Mouse (Mus musculus) thymus, postnatal 4 days (tissue): ENCODE results near the gene Spdye4a.

Experiments used
- DNase-seq: peaks from one replicate; pipeline ENCODE4 v3.0.0; 2021

Spdye4a gene

DNA sequence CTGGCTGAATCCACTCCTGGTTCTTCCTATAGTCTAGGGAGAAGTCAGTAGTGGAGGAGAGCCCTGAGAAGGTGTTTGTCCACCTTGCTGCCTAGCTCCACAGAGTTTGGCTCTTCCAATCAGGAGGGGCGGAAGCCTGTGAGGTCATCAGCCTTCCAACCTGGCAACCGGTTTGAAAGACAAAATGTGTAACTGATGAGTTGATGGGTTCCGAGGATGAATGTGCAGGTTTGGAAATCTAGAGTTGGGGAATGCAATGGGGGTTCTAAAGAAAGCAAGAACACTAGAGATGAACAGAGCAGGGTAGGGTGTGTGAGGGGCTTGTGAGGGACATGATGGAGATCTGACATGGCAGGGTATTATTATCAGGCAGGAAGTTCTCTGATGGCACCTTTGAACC lies at the start of gene Spdye4a:
Spdye4a (minus strand) TSS at position 101 of the 400 bp plus-strand sequence.
- DNase-seq = no peak

DNA sequence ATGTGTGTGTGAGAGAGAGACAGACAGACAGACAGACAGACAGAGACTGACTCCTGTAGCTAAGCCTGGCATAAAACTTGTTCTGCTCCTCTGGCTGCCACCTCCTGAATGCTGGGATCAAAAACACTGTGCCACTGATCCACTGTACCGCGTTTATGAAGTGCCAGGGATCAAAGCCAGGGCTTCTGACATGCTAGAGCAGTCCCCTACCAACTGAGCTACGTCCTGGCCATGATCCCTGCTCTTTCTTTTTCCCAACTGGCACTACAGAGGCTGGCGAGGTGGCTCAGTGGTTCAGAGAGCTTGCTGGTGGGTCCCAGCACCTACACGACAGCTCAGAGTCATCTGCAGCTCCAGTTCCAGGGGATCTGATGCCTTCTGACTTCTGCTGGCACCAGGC lies 49.1 kb upstream of the Spdye4a start:
- no peak for DNase-seq

DNA sequence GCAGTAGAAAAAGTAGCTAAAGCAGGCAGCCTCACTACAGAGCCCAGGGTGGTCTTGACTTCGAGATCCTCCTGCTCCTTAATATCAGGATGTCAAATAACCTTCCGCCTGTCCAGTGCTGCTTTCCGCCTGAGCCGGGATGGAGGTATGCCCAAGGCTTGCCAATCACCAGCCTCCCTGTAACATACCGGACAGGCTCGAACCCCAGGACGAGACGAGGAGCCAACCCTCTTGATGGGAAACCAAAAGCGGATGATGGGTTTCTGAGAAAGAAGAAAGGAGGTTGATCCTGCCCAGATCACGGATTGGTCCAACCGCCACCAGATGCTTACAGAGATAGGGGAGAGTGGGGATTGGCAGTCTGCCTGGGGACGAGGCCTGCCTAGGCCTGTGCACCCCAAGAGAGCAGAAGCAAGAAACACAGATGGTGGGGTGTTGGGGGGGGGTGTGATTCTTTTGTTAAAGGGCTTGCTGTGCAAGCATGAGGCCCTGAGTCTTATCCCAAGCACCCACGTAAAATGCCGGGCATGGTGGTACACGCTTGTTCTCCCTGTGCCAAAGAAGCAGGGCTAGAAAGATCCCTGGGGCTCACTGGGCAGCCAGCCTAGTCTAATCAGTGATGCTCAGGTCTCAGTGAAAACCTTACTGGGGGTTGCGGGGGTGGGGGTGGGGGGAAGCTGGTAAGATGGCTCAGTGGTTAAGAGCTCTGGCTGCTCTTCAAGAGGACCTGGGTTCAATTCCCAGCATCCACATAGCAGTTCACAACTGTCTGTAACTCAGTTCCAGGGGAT lies 46.0 kb upstream of the Spdye4a start:
- DNase-seq = no peak

DNA sequence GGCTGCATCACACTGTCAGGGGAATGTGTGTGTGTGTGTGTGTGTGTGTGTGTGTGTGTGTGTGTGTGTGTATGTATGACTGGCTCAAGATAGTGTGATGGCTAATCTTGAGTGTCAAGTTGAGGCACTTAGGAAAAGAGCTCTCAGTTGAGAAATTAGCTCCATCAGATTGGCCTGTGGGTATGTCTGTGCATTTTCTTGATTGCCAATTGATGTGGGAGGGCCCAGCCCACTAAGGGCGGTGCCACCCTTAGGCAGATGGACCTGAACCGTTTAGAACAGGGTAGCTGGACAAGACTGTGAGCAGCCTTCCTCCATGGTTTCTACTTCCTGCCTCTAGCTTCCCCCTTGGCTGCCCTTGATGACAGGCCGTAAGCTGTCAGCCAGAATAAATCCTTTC lies 45.4 kb upstream of the Spdye4a start:
- DNase-seq = no peak

DNA sequence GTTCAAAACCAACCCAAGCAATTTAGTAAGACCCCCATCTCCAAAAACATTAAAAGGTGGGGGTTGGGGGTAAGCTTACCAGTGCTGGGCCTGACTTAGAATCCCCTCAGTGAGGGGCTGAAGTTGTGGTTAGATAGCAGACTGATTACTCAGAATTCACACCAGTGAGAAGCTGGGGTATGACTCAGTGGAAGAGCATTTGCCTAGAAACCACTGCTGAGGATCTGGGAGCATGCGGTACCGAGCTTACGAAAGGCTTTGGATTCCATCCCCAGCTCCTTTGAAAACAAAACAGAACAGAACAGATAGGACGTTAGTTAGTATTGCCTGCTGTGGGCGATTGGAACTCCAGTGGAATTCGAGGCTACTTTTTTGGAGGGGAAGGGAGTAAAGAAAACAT lies 45.0 kb upstream of the Spdye4a start:
- DNase-seq = no peak

DNA sequence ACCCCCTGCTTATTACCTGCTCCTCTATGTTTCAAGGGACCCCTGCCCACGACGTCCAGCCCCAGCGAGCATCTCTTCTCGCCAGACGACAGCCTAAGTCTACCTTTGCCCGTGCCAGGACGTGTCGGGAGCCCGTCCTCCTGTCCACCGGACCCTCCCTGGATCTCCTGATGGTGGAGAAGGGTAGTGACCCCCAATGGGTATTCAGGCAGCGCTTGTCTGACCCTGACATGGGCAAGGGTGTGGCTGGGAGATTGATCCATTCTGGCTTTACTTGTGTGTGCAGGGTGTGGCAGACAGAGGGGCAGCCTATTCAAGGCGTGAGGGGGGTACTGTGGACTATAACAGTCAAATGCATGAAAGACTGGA lies 43.4 kb upstream of the Spdye4a start:
- DNase-seq = no peak

DNA sequence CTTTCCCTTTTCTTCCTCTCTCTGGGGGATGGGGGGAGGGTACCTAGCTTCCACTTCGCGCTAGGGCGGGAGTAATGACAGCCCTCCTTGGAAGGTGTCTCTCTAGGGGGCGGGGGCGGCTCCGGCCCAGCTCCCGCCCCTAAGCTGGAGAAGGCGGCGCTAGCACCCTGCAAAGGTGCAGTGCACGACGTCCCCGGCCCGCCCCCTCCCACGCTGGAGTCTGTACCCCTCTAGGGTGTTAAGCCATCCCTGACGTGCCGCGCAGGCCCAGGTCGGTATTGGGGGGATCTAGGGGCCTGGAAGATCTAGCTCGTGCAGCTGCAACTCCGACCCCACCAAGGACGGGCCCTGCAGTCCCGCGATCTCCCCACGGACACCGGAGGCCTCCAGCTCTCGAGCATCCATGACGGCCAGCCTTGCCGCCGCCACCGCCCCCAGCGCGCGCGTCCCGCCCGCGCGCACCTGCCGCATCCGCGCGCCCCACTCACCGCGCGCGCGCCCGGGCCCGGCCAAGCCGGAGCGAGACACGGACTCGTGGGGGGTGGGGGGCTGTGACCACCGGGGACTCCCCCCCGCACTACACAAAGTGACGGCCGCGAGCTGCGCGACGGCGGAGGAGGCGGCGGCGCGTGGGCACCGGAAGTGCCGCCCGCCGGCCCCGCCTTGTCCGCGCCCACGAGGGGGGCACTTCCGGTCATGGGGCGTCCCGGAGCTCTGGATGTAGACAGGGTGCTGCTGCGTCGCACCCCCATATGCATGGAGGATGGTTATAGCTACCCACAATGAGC lies 42.9 kb upstream of the Spdye4a start, which contains the start of gene Zfp316:
Zfp316 (minus strand) TSS at position 660 of the 788 bp plus-strand sequence.
- peak; percentile 67 for DNase-seq

DNA sequence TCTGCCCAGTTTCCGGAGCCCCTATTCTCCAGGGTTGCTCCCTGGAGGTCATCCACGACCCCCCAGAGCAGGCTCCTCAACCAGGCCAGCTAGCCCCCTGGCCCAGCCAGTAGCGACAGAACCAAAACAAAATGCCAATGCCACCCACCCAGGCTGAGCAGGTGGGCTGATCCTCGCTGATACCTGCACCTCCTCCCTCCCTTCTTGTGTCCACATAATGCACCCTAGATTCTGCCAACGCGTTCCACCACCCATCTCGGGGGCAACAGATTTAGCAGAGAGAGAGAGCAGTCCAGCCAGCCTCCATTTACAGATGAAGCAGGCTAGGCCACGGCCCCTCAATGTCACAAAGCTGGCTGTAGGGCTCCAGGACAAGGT lies 42.3 kb upstream of the Spdye4a start:
- DNase-seq = no peak

DNA sequence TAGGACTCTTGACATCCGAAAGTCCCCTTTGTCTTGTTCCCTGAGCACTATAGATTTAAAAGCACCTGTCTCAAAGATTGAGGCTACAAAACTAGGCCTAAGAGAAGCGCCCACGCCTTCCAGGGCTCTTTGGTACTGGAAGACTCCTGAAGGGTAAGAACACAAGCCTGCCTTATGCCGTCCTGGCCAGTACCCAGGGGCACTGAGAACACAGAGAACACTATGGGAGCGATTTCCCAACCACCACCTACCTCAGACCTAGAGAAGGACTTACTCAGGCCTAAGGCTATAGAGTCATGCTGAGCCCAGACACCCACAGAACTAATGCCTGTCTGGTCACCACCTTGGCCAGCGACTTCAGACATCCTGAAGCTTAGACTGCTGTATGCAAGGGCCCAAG lies 40.1 kb upstream of the Spdye4a start:
- no peak for DNase-seq

DNA sequence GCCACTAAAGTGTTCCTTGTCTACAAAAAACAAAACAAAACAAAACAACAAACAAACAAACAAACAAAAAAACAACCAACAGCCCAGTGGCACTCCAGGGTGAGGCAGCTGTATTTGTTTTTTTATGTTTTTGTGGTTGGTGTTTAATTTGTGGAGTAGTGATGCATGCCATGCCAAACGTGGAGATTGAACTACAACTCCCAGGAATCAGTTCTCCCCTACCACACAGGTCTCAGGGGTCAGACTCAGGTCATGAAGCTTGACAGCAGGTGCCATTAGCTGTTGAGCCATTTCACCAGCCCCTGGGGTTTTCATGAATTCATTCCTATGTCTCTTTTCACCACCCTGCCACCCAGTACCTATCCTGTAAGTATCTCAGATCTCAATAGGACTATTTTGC lies 38.7 kb upstream of the Spdye4a start:
- no peak for DNase-seq

DNA sequence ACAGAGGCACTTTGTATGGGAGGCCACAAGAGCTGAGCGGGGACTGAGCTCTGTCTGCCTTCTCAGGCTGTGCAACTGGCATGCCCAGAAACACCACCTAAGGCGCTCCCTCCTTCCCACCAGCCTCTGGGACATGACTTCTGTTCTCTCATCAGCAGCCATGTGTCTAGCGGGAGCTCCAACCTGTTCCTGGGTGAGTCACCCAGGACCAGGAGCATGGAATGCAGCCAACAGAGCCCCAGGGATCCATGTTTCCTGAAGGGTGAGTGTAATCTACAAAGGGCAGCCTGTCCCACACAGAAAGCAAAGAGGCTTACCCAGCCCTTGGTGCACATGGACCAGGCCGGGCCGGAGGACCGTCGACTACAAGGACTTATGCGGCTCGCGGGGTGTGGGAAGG lies 38.0 kb upstream of the Spdye4a start:
- no peak for DNase-seq

DNA sequence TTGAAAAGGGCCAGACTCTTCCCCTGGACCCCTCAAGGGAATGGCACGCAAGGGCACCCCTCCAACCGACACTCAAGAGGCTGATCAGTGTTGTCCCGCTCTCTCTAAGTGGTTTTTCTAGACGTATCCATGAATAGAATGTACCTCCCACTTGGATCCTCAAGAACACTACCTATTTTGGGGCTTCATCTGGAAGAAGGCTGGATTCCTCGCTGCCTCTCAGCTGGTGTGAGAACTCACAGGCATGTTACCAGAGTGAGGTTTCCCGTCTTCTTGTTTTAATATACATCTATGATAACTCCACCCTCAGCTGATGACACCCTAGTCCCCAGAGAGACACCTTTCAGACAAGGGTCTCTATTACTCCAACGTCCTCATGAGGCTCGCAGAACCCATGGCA lies 34.9 kb upstream of the Spdye4a start:
- no peak for DNase-seq

DNA sequence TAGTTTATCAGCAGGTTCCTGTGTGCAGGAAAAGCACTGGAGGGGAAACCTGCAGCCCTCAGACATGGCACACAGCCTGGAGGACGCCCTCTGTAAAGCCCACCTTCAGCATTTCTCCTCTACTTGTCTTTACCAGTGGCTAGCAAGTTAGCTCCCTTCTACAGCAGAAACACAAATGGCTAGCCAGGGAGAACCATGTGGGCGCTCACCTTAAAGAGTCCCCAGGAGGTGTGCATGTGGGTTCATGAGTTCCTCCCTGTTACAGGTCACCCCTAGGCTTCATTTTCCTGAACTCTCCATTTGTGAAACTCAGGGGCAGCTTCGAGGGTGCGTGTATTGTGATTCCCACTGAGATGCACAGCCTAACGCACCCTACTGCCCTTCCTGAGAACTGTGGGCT lies 29.1 kb upstream of the Spdye4a start:
- no peak for DNase-seq

DNA sequence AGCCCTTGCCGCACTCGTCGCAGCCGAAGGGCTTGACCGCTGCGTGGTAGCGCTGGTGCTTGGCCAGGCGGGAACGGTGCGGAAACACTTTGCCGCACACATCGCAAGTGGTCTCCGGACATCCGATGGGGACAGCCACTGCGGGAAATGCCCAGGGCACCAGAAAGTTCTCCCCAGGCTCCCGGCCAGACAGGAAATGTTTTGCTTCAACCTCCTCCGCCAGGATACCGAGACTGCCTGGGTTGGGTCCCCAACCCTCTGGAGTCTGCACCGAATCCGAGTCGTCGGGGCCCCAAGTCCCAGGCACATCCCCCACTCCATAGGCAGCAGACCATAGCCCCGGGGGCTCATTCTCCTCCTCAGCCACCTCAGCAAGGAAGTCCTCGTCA lies 28.4 kb upstream of the Spdye4a start:
- DNase-seq = no peak

DNA sequence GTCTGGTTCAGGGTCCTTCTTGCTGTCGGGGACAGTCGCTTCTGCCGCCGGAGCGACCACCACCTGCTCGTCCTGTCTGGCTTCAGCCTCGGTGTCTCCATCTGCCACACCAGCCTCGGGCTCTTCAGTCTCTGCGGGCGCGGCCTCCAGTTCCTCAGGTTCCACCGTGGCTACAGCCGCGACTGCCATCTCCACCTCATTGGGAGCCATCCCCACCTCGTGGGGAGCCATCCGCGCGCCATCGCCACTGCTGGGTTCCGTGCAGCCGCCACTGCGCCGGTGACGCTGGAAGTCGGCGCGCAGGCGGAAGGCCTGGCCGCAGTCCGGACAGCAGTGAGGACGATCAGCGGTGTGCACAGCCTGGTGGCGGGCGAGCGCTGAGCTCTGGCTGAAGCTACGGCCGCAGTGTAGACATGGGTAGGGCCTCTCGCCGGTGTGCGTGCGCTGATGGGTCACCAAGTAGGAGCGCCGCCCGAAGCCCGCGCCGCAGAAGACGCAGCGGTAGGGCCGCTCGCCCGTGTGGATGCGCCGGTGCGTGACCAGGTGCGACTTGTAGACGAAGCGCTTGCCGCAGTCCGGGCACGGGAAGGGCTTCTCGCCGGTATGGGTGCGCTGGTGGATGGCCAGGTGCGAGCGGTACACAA lies 27.9 kb upstream of the Spdye4a start:
- DNase-seq = peak; percentile 21

DNA sequence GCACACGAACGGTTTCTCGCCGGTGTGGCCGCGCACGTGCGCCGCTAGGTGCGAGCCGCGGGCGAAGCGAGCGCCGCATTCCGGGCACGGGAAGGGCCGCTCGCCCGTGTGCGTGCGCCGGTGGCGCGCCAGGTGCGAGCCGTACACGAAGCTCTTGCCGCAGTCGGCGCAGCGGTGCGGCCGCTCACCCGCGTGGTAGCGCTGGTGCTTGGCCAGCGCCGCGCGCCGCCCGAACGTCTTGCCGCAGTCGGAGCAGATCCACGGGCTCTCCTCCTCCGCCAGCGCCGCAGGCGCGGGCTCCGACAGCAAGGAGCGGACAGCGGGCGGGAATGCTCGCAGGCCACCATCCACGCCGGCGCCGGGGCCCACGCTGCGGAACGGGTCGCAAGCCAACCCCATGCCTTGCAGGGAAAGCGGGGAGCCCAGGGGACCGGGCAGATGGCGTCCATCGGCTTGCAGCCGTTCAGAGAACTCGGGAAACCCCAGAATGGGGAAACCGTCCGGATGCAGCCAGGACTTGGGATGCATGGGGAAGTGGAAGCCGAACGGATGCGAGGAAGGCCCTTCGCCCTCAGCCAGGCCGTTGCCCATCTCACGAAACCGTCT lies 27.3 kb upstream of the Spdye4a start:
- peak; percentile 13 for DNase-seq

DNA sequence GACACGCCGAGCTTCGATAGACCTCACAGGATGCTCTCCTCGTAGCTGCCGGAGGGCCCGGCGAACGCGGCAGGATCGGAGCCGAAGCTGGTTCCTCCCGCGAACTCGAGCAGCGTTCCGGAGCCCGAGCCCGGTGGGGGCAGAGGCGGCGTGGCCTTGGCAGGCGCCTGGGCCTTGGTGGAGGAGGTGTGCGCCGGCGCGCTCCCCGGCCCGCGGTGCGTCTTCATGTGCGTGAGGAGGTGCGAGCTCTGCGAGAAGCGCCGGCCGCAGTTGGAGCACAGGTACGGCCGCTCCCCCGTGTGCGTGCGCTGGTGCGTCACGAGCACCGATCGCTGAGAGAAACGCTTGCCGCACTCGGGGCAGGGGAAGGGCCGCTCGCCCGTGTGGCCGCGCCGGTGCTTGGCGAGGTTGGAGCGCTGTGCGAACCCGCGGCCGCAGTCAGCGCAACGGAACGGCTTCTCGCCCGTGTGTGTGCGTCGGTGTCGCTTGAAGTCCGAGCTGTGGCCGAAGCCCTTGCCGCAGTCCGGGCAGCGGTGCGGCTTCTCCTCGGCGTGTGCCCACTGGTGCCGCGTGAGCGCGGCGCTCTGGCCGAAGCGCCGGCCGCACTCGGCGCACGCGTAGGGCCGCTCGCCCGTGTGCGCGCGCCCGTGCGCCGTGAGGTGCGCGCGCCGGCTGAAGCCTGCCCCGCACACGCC lies 26.6 kb upstream of the Spdye4a start:
- DNase-seq = peak; percentile 37

DNA sequence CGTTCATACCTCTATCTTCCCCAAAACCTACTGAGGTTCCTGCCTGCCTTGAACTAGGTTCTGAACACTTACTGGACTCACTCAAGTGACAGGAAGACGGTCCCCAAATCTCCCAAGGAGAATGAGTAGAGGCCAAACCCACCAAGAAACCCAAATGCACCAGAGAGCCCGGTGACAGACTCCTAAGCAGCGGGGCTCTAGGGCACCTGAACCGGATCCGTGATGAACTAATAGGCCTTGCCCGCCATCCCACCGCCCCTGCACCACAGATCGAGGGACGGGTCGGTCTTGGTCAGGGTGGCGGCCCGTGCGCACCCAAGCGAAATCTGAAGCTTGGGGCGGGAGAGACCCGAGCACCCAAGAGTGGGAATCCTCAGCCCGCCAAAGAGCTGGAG lies 26.1 kb upstream of the Spdye4a start:
- no peak for DNase-seq

DNA sequence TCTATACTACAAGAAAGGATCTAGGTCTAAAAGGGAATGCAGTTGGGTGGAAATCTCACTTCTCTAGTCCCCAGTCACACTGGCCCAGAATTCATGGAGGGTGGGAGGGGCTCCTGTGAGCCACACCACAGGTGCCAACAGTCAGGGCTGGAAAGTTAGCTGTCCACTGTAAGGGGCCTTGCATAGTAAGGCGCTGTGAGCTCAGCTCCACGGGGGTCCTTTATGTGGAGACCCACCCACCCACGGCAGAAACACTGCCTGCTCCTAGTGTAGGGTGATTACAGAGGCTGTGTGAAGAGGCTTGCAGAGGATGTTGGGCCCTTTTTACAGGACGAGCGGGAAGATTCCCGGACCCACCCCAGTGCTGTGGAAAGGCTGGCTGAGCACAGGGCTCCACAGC lies 25.3 kb upstream of the Spdye4a start:
- no peak for DNase-seq

DNA sequence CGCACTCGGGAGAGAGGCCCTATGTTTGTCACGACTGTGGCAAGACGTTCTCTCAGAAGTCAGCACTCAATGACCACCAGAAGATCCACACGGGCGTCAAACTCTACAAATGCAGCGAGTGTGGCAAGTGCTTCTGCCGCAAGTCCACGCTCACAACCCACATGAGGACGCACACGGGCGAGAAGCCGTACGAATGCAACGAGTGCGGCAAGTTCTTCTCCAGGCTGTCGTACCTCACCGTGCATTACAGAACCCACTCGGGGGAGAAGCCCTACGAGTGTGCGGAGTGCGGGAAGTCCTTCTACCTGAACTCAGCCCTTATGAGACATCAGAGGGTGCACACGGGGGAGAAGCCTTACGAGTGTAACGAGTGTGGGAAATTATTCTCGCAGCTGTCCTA lies 18.2 kb upstream of the Spdye4a start:
- no peak for DNase-seq

DNA sequence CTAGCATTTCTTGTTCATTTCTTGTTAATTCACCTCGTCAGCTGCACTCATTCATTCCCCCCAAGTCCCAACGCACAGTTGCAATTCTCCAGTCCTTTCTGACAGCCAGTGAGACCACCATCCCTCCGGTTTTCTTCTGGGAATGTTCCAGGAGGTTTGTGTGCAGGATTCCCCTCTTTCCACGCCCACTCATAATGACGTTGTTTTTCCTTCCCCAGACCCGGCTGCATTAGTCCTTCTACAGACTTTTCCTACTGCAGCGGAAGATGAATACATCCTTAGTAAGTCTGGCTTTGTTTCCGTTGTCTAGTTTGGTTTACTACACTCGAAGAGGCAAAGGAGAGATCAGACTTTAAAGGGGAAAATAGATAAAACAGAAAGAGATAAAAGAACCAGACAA lies 9.3 kb upstream of the Spdye4a start:
- DNase-seq = no peak

DNA sequence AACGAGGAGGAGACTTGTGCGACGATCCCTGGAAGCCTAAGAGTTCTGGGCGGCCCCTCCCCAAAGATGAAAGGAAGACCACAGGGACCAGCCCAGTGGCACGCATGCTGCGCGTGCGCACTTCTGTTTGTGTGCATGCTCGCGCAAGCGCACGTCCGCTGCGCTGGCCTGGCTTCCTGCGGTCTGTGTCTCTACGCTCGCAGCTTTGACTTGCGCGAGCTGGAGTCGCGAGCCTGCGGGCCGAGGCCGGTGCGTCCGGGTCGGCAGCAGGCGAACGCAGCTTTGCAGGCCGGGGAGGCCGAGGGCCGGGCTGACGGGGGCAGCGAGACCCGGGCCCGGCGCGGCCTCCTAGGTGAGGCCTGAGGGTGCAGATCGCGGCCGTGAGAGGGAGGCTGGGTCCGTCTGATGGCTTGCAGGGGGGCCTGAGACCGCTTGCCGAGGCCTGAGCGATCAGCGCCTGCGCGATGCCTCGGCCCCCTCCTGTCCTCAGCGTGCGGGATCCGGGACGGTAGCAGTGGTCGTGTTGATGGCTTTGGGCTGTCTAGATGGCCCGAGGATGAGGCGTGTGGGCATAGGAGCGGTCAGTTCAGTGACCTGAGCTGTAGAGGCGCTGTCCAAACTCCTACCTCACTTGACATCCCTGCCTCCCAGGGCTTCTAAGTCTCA lies 8.5 kb upstream of the Spdye4a start, which contains the start of gene Zfp12:
Zfp12 (plus strand) TSS at position 136 of the 666 bp plus-strand sequence.
- peak; percentile 92 for DNase-seq
